Mouse (Mus musculus) hematopoietic stem cell, adult 5-6 weeks (primary cell): Measurements from ENCODE around the gene Card6. TPM values are rescaled to one million over a fixed set of nuclear protein-coding genes. Genes with fewer than 3 reads are reported as not detected.

Experiments
- ATAC-seq, 2 experiments: fragments of 125-278 bp in 1 of 2; replicated peaks in 1 of 2; 2 replicates each; pipeline ENCODE4 v1.8.0; 2016 to 2017; ENCODE audit warnings: inconsistent platforms in 2 of 2, mild to moderate bottlenecking in 2 of 2, moderate number of reproducible peaks in 2 of 2, low read depth in 1 of 2, moderate TSS enrichment in 1 of 2; ENCODE audit not compliant: low FRiP score in 2 of 2, poor library complexity in 2 of 2, severe bottlenecking in 2 of 2, insufficient read depth in 1 of 2, low TSS enrichment in 1 of 2
- total RNA-seq: library from RNA; stranded (forward); fragments of 172-1452, 232-1000 nt; gene quantifications from 2 replicates; pipeline ENCODE4 v1.2.3, GENCODE M21; 2017

Card6 gene
- total RNA-seq, 1 experiment from 2014 or later = 2.1 TPM

DNA sequence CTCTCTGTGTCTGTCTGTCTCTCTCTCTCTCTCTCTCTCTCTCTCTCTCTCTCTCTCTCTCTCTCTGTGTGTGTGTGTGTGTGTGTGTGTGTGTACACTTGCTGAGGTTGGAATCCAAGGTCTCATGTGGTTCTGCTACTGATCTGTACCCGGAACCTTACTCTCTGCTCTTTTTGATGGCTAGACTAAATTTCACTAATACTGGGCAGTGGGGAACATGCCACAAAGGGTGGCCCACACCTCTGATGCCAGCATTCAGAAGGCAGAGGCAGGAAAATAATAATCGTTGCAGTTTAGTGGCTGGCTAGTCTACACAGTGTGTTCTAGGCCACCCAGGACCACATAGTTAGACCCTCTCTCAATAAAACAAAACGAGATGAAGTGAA, 309 bp upstream of the Card6 start:
- peak in 1 of 2 experiments; percentile 33; a peak in 3 of 4 replicates for ATAC-seq

DNA sequence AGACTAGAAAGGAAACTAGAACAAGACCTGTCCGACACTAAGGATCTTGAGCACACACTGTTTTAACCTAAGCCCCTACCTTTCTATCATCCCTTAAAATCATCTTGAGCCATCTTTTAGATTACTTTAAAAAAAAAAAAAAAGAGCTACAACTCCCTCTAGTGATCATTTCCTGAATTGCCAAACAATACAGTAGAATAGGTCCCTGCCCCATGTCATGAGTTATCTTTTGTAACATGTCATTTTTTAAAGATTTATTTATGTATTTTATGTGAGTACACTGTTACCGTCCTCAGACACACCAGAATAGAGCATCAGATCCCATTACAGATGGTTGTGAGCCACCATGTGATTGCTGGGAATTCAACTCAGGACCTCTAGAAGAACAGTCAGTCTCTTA, 2.0 kb downstream of the Card6 start:
- peak; percentile 48 to 63; a peak in 2 of 4 replicates for ATAC-seq

DNA sequence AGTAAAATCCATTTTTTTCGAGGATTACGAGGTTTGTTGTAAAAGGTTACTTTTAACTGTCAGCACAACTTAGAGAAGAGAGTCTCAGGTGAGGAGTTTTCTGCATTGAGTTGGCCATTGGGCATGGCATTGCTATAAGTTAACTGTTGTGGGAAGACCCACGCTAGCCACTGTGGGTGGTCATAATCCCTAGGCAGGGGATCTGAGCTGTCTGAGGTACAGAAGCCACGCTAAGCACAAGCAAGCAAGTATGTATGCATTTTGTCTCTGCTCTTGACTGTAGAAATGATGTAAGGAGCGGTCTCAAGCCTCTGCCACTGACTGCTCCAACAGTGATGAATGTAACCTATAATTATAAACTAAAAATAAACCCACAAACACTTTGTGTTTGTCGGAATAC, 2.4 kb downstream of the Card6 start:
- no peak for ATAC-seq

DNA sequence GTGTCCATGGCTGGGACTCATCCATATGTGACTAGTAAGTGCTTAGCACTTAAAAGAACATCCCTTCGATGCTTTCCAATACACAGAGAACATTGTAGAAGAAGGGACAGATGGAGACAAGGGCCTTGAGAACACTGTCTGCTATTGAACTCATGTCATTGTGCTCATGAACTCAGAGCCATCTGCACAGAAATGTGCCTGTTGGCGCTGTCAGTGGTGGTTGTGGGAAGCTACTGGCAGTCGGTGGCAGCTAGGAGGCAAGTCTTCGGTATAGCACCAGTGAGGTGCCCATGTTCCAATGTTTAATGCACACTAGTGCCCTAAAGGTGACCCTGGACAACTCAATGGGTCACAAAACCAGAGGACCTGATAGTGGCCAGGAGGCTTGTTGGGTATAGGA, 6.0 kb downstream of the Card6 start:
- ATAC-seq = no peak

DNA sequence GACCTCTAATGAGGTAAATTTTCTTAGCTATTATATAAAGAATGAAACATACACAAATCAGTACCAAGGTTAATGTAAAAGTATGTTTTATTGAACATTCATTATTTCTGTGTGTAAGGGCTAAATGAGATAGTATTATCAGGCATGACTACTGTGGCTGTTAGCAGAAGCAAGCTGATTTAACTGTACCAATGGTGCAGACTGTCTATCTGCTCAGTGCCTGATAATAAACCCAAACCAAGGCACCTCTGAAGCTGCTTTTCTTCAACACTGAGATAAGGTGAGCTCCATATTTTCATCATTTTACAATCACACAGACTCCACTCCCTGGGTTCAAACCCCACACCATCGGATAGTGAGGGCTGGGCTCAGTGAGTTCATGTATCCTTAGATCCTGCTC, 11.0 kb downstream of the Card6 start:
- no peak for ATAC-seq

DNA sequence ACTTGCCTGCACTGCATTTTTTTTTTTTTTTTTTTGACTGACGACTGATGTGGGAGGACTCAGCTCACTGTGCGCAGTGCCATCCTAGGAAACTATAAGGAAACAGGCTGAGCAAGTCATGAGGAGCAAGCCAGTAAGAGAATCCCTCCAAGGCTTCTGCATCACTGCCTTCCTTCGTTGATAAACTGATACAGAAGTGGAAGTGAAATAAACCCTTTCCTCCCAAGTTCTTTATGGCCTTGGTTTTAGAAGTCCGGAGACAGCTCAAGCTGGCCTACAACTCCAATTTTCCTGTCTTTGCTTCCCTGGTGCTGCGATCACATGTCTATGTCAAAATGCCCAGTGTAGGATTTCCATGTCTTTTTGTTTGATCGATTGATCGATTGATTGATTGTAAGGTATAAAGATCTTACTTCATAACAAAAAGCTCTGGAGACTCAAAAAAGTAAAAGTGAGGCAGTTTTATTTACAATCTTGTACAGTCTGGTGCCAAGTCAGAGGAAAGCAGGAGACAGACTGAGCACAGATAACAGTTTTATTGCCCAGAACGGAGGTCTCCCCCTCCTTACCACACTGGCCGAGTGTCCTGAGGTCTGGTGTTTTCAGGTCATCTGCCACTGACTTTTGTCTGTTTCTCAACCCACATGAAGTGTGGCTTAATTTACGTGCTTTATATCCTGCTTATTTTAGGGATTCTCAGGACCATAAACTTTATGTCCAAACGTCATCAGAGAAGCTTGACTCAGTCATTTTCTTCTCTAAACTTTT, 12.6 kb downstream of the Card6 start:
- ATAC-seq = no peak

DNA sequence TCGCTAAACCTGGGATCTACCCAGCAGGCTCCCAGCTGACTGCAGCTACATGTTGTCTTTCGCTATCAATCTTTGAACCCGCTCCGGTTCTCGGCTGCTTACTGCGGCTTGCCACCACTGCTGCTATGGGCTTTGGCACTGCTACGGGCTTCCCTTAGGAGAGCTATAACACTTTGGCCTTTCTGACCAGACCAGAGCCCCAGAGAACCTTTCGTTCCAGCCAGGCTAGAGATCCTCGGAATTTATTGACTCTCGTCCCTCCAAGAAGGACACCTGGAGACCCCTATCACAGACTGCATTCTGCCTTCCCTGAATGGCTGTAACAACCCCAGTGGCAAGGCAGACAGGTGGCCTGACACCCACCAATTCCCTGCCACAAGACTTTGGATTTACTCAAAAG, 18.2 kb downstream of the Card6 start:
- ATAC-seq = no peak

DNA sequence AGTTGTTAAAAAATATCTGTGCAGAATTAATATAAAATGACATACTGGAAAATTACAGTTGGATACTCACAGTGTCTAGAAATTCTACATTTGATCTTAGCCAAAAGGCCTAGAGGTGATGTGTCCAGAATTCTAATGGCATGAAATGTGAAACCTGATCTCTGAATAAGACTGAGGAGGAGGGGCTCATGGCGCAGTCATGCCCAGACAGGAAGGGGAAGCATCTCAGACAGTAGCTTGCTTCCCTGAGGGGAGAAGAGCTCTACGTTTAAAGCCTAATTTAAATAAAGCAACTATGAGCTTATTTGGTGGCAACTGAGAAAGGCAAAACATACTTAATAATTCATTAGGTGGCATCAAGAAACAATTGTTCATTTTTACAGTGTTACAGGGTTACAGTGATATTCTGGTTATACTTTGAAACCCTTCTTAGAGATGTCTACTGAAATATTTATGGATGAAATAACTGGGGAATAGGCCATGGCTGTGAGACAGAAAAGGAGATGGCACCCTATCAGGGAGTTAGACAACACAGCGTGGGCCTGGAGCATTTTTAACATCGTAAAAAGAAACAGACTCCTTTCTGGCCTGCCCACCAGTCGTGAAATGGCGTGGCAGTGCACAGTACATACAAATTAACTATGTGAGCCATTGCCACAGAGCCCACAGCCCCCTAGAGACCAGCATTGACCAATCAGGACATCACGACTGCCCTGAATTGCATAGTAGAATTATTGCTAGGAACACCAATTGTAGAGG, 19.3 kb downstream of the Card6 start:
- ATAC-seq = 0 out of 4 replicates have a peak, but pooled peaks of 1 of the 2 experiments have one; percentile 48

DNA sequence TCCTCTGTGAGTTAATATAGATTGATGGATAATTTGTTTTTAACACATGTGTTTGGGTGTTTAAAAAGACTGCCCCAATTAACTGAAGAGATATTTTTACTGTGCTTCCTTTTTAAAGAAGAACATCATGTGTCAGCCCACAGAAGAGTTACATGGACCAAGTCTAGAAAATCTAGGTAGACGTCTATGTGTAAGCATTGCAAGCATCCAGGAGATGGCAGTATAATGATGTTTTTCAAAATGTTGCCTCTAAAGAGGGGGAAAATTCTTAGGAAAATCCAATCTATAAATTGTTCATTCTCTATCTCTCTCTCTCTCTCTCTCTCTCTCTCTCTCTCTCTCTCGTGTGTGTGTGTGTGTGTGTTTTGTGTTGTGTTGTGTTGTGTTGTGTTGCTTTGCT, 22.2 kb downstream of the Card6 start:
- ATAC-seq = peak; percentile 48 to 87; a peak in 3 of 4 replicates

DNA sequence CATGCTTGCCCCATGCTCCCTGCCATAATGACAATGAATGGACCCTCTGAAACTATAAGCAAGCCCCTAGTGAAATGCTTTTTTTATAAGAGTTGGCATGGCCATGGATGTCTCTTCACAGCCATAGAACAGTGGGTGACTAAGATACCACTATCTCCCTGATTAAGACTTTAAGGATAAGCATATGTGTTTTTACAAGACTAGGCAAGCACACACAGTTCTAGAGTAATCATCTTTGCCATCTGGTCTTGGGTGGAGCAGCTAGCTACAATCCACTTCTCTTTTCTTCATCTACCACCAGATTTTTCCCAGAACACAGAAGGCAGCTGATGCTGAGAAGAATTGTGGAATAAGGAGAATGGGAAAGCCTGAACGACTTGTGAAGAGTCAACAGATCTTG, 27.1 kb downstream of the Card6 start:
- no peak for ATAC-seq

DNA sequence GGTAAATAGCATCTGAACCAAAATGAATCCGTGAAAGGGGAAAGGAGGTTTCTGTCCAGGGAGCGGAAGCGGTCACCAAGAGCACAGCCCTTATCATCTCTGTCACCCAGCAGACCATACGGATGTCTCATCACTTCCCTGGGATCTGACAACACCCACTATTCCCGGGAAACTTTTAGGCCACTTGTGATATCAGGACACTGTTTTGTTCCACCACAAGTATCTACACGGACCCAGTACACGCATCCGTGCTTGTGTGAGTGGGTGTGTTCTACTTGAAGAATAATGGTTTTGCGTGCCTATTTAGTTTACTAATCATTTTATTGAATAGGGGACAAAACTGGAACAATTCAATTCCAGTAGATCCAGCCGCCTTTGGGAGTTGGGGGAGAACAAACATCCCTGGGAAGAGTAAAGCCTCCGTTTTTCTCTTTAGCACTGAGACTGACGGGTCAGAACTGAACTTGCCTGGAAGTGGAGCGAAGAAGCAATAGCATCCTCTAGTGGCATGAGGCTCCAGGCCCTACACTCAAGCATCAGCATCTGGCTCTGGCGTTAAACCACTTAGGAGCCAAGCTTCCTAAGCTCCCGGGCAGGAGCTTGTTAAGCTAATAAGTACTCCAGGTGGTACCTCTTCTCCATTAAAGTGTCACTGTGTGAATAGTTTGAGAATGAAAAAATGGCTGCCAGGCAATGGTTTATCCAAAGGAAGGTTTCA, 39.4 kb downstream of the Card6 start:
- peak; percentile 22 to 66; a peak in 2 of 4 replicates for ATAC-seq

DNA sequence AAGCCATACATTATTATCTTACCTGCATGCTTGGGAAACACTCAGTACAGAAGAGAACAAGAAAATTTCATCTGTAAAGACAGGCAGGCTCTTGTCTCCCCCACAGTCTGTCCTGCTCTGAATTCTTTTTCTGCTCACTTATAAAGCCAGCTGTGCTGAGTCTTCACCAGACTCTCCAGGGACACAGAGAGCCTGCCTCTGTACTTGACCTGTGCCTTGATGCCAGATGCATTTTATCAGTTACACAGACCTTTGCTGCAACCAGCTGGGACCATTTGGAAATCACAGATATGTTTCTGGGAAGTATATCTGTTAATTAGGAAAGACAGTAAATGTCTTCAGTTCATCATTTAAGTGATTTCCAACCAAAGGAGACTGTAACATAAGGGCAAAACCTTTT, 44.7 kb downstream of the Card6 start, which contains the start of gene C7:
Gene C7 (minus strand): TSS at position 106 of the 400 bp plus-strand sequence.
- no peak for ATAC-seq

Other genes starting within 250 kb of the Card6 start
- gene Mroh2b, start 209.8 kb downstream of the Card6 start, total RNA-seq = not detected in 2 replicates
- 0.60 TPM in 1 of 2 replicates, not detected in the other for gene C7, start 44.8 kb downstream of the Card6 start, total RNA-seq
- 1,644 and 2,194 TPM in 2 replicates for gene Rpl37, start 8.1 kb upstream of the Card6 start, total RNA-seq
- gene Prkaa1, start 35.3 kb upstream of the Card6 start, total RNA-seq = 25.6 and 38.5 TPM in 2 replicates
- 59.2 and 76.6 TPM in 2 replicates for gene Ttc33, start 77.0 kb upstream of the Card6 start, total RNA-seq
- gene Ptger4, start 135.6 kb upstream of the Card6 start, total RNA-seq = 11.6 and 16.0 TPM in 2 replicates